Mouse (Mus musculus): ENCODE measurements at regions not wholly inside any gene's neighbourhood (a gene's known extent, or its start where the extent isn't known, plus 50 kb on each side); places are given as distances from the start of the nearest gene placed in this dataset.
A peak's percentile ranks its signal among the peaks of the same experiment; 100 is the strongest.
"Not testable (repeated sequence)": the region's sequence is repeated elsewhere in the genome, so short reads cannot be mapped to it uniquely, and the experiment has no call there.

DNA sequence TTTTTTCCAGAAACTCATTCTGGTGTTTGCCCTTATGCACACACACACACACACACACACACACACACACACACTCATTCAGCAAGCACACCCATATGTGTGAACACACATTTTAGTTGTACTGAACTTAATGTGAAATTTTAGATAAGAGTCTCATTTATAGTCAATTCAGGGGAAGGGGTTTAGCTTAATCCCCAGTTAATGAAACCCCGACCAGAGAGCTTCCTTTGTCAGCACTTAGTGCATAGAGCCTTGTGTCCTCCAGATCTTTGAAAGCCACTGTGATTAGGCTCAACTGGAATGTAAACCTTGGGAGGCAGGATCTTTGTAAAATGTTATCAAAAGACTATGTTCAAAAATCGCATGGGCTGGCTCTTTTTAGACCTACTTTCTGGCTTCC, 53.4 kb downstream of the Rps12 start:
- H3K9me3 ChIP-seq, result no peaks in the 10 kb centered on the region
- H3K27ac ChIP-seq, result peak overlapping the region; percentile 69
- H3K36me3 ChIP-seq (replicated peaks), result no peaks in the 10 kb centered on the region
- 10% methylated on average over 2 of the region's 2 CpGs for WGBS
- peaks cover 20% of the 10 kb centered on the region for H3K4me1 ChIP-seq
- no peak overlapping the region for H3K4me3 ChIP-seq
- H3K27me3 ChIP-seq (ENCODE audit: poor library complexity, severe bottlenecking), result no peaks in the 10 kb centered on the region
- DNase-seq (ENCODE audit: extremely low spot score, low spot score), result no peak

DNA sequence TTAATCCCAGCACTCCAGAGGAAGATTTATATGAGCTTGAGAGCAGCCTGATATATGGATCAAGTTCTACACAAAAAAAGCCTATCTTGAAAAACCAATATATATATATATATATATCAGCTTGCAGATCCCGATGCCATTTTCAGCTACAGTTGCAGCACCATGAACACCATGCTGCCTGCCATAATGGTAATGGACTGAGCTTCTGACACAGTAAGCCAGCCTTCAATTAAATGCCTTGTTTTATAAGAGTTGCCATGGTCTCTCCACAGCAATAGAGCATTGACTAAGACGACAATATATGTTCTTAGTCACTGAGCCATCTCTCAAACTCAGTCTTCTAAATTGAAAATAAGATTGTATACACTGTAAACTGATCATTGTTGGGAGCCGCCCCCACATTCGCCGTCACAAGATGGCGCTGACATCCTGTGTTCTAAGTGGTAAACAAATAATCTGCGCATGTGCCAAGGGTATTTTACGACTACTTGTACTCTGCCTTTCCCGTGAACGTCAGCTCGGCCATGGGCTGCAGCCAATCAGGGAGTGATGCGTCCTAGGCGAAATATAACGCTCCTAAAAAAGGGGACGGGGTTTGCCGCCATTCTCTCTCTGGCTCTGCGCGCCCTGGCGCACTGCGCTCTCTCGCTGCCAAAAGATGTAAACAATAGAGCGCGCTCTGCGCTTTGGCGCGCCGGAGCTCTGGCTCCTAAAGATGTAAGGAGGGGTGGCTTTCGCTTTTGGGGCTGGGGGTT, 60.9 kb downstream of the Rps12 start:
- not testable (repeated sequence) for H3K36me3 ChIP-seq (replicated peaks); H3K4me3 ChIP-seq; H3K9me3 ChIP-seq; DNase-seq (ENCODE audit: extremely low spot score, low spot score); H3K27me3 ChIP-seq (ENCODE audit: poor library complexity, severe bottlenecking); H3K27ac ChIP-seq; H3K4me1 ChIP-seq
- WGBS, result 86% methylated on average over 28 of the region's 28 CpGs

DNA sequence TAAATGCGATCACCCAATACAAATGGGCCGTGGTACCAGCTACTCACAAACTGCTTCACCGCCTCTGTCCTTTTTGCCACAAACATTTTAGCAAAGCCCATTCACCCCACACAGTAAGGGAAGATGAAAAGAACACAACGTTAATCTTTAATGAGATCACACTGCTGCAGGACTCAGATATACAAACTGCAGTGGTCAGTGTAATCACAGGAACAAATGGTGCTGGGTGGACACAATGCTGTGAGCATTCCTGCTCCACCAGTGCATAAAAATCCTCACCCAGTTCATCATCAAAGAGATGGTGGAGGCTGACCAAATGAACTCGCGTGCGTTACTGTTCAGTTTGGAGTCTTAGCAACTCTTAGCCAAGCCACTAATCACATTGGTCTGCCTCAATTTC, 69.0 kb downstream of the Rps12 start:
- Histone ChIP-seq H3K27me3 (ENCODE audit: poor library complexity, severe bottlenecking) (no peaks in the 10 kb centered on the region), H3K4me3 (no peak overlapping the region), H3K36me3 (replicated peaks) (no peaks in the 10 kb centered on the region), H3K4me1 (peaks cover 17% of the 10 kb centered on the region), H3K27ac (peak overlapping the region; percentile 56), H3K9me3 (0 out of 2 replicates have a peak, but pooled peaks cover 2% of the 10 kb centered on the region)
- 46% methylated on average over 7 of the region's 7 CpGs for WGBS
- no peak for DNase-seq (ENCODE audit: extremely low spot score, low spot score)

DNA sequence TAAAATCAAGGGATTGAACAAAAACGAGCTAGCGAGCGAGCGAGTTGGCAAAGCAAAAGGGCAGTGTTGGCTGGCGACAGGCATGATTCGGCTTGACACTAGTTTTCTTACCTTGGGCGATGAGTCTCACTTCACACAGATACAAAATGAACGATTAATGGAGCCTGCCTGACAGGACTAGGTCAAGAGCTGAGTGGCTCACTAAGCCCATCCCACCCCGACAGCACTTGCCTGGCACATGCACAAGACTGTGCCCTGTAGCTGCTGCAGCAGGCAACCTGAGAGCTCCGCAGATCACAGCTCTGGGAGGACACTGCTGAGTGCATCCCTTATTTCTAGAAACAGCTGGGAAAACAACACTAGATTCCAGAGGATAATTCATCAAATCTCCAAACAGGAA, 71.6 kb downstream of the Rps12 start:
- no peak overlapping the region for H3K4me3 ChIP-seq
- peaks cover 29% of the 10 kb centered on the region for H3K4me1 ChIP-seq
- 92% methylated on average over 10 of the region's 10 CpGs for WGBS
- H3K27me3 ChIP-seq (ENCODE audit: poor library complexity, severe bottlenecking), result no peaks in the 10 kb centered on the region
- H3K27ac ChIP-seq, result no peak overlapping the region
- H3K36me3 ChIP-seq (replicated peaks), result no peaks in the 10 kb centered on the region
- H3K9me3 ChIP-seq, result 0 out of 2 replicates have a peak, but pooled peaks cover 2% of the 10 kb centered on the region
- no peak for DNase-seq (ENCODE audit: extremely low spot score, low spot score)

DNA sequence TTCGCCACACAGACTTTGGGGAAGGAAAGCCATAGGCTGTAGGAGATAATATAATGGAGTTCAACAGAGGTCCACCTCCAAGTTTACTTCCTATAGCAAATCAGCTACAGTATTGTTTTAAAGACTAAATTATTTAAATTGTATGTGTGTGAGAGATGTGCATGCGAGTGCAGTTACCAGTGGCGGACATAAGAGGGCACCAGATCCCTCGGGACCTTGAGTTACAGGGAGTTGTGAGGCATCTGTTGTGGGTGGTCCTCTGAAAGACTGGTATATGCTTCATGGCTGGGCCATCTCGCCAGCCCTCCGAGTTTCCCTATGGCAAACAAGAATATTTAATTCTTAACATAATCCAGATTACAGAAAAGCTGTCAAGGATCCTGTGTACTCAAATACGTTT, 72.0 kb downstream of the Rps12 start:
- no peaks in the 10 kb centered on the region for H3K36me3 ChIP-seq (replicated peaks)
- 91% methylated on average over 7 of the region's 7 CpGs for WGBS
- DNase-seq (ENCODE audit: extremely low spot score, low spot score), result no peak
- no peak overlapping the region for H3K4me3 ChIP-seq
- H3K9me3 ChIP-seq, result 0 out of 2 replicates have a peak, but pooled peaks cover 2% of the 10 kb centered on the region
- H3K27me3 ChIP-seq (ENCODE audit: poor library complexity, severe bottlenecking), result no peaks in the 10 kb centered on the region
- H3K4me1 ChIP-seq, result peaks cover 29% of the 10 kb centered on the region
- H3K27ac ChIP-seq, result no peak overlapping the region

DNA sequence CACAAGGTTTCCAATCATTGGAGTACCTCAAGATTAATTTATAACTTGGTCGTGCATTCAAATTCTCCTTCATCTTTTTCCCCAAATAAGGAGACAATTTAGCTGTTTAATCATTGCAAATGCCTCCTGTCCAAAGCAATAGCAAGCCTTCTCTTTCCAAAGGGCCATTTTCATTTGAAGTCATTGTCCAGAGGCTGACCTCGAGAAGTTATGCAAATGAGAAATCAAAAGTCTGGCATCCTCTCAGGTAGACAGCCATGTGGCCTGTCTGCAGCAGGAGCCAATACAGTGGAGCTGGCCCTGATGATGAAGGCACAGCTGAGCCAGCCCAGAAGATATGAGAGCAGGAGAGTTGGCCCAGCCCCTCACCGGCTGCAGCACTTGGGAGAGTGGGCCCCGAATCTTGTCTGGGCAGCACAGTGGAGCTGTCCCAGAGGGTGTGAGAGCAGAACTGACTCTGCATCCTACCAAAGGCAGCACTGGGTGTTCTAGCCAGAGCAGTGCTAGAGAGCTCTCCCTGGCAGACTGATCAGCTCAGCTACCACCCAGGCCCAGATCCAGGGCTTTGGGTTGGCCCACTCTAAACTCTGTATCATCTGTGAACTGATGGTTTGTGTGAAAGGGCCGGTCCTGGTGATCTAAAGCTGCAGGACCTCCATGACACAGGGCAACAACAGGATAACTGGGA, 74.2 kb downstream of the Rps12 start:
- Histone ChIP-seq H3K4me3 (no peak overlapping the region), H3K27me3 (ENCODE audit: poor library complexity, severe bottlenecking) (no peaks in the 10 kb centered on the region), H3K9me3 (0 out of 2 replicates have a peak, but pooled peaks cover 2% of the 10 kb centered on the region), H3K27ac (peak overlapping the region; percentile 74), H3K36me3 (replicated peaks) (no peaks in the 10 kb centered on the region), H3K4me1 (peaks cover 22% of the 10 kb centered on the region)
- 77% methylated on average over 5 of the region's 5 CpGs for WGBS
- DNase-seq (ENCODE audit: extremely low spot score, low spot score), result no peak

DNA sequence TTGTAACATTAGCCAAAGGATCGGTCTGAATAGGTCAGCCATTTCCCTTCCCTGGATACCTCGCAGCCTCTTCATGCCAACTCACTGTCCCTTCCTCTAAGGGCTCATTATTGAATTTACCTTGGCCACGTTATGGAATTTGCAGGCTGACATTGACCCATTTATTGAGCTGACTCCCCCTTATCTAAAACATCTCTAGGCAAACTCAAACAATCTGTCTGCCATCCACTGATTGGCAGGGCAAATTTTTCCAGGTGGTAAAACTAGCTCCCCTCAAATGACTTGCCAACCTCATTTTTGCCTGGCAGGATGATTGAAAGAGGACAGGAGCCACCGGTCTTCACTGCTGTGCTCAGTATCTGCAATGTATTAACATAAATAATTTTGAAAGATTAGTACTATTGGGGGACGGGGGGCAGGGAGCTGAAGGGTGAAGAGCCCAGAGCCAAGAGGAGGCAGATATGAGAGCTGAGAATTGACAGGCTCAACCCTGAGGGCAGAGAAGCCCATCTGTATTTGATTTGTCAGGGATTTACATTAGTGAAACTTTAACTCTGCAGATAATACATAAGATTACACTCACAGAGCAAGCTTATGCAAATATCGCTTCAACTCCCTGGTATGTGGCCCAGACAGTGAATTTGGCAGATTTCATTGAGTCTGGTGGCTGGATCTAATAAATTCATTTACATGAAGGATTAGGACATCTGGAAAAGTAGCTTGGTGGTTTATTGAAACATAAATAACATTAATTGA, 75.5 kb downstream of the Rps12 start:
- H3K27me3 ChIP-seq (ENCODE audit: poor library complexity, severe bottlenecking), result no peaks in the 10 kb centered on the region
- peaks cover 15% of the 10 kb centered on the region for H3K4me1 ChIP-seq
- WGBS, result 68% methylated on average over 6 of the region's 6 CpGs
- 0 out of 2 replicates have a peak, but pooled peaks cover 2% of the 10 kb centered on the region for H3K9me3 ChIP-seq
- H3K36me3 ChIP-seq (replicated peaks), result no peaks in the 10 kb centered on the region
- no peak overlapping the region for H3K27ac ChIP-seq
- no peak for DNase-seq (ENCODE audit: extremely low spot score, low spot score)
- no peak overlapping the region for H3K4me3 ChIP-seq

DNA sequence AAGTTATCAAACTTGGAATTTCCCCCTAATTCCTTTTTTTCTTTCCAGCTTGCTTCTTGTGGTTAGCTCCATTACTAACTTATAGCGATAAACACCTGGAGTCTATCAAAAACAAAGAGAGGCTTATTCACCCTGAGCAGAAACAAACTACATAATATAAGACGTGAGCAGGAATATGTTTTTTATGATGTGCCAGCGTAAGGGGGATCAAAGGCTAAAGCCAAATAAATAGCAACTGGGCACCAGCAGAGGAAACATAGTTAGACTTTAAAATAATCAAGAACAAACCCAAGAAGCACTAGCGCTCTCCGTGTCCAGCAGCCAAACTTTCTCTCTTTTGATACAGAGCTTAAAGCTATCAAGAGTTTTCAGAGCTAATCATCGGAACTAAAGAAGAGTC, 76.1 kb downstream of the Rps12 start:
- no peak for DNase-seq (ENCODE audit: extremely low spot score, low spot score)

DNA sequence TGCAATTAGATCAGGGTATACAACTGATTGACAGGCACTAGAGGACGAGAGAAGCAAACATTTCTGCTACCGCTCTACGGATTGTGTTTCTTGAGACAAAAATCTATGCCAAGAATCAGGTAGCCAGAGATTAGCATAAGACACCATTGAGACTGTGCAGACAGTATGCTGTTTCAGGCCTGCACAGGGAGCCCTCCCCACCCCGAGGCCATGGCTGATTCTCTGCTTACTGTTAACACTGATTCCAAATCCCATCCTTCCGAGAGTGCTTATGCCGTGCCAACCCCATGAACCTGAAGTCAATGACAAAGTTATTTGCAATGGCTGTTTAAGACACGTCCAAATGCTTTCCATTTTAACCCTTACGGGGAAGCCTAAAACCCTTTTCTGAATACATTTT, 78.8 kb downstream of the Rps12 start:
- no peaks in the 10 kb centered on the region for H3K36me3 ChIP-seq (replicated peaks)
- 90% methylated on average over 8 of the region's 8 CpGs for WGBS
- no peak for DNase-seq (ENCODE audit: extremely low spot score, low spot score)
- H3K4me1 ChIP-seq, result peaks cover 14% of the 10 kb centered on the region
- H3K4me3 ChIP-seq, result no peak overlapping the region
- no peaks in the 10 kb centered on the region for H3K9me3 ChIP-seq
- no peaks in the 10 kb centered on the region for H3K27me3 ChIP-seq (ENCODE audit: poor library complexity, severe bottlenecking)
- H3K27ac ChIP-seq, result no peak overlapping the region

More for the DNA sequence above, 76.1 kb downstream of the Rps12 start:
- H3K36me3 ChIP-seq (replicated peaks), result no peaks in the 10 kb centered on the region
- H3K4me1 ChIP-seq, result peaks cover 15% of the 10 kb centered on the region
- 0 out of 2 replicates have a peak, but pooled peaks cover 2% of the 10 kb centered on the region for H3K9me3 ChIP-seq
- no peak overlapping the region; the same call in 1 of the 2 replicates for H3K27ac ChIP-seq
- no peaks in the 10 kb centered on the region for H3K27me3 ChIP-seq (ENCODE audit: poor library complexity, severe bottlenecking)
- 70% methylated on average over 6 of the region's 6 CpGs for WGBS
- no peak overlapping the region for H3K4me3 ChIP-seq

DNA sequence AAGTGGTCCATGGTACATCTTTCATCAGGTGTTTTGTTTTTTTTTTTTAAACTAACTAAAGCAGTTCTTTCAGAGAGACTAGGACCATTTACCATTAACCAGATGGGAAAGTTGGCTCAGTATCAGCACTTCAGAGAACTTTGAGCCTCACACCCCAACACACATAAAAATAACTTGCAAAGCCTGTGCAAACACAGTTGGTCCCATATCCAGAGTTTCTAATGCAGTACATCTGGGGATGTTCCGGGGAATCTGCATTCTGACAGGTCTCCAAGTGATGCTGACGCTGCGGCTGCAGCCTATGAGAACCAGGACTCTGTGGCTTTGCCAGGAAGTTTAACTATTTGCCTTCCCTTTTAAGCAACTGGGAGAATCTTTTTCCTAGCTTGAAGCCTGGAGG, 79.9 kb downstream of the Rps12 start:
- no peak overlapping the region for H3K4me3 ChIP-seq
- no peaks in the 10 kb centered on the region for H3K36me3 ChIP-seq (replicated peaks)
- 78% methylated on average over 3 of the region's 3 CpGs for WGBS

DNA sequence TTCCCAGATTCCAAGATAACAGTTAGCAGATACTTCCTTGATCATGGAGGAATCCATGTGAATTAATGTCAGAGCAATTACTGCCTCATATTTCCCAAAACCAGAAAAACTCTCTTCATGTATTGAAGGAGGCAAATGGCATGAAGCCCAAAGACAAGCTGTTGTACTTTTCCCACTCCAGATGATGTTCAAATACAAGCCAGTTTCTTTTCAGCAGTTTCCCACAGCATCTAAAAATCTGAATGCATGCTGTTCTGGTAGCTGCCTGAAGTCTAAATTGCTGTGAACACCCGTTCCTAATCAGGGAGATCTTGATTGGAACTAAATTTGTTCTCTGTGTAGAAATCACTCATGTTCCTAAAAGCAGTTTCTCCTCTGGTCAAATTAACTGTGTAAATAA, 83.0 kb downstream of the Rps12 start:
- no peak for DNase-seq (ENCODE audit: extremely low spot score, low spot score)
- Histone ChIP-seq H3K4me3 (no peak overlapping the region), H3K36me3 (replicated peaks) (no peaks in the 10 kb centered on the region), H3K9me3 (no peaks in the 10 kb centered on the region), H3K4me1 (no peaks in the 10 kb centered on the region), H3K27ac (no peak overlapping the region), H3K27me3 (ENCODE audit: poor library complexity, severe bottlenecking) (no peaks in the 10 kb centered on the region)
- WGBS, result 80% methylated on average over 1 of the region's 1 CpGs

More for the DNA sequence above, 79.9 kb downstream of the Rps12 start:
- Histone ChIP-seq H3K9me3 (no peaks in the 10 kb centered on the region), H3K27ac (no peak overlapping the region), H3K27me3 (ENCODE audit: poor library complexity, severe bottlenecking) (no peaks in the 10 kb centered on the region), H3K4me1 (0 out of 2 replicates have a peak, but pooled peaks cover 6% of the 10 kb centered on the region)
- no peak for DNase-seq (ENCODE audit: extremely low spot score, low spot score)

DNA sequence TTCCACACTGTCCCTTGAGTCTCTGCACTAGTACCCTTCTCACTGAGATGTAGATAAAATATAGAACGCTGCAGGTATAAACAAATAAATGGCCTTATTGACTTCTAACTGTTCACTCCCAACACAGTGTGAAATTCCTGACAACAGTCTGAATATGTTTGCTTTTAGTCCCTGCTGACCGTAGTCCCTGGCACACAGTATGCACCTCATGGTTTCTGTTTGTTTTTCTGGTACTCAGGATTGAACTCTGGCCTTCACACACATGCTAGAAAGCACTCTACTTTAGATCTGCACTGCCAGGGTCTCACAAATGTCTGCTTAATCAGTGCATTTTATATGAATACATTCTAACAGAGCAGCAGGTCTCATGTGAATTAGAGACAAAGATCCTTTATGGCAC, 95.8 kb downstream of the Rps12 start:
- Histone ChIP-seq H3K27me3 (ENCODE audit: poor library complexity, severe bottlenecking) (no peaks in the 10 kb centered on the region), H3K27ac (no peak overlapping the region), H3K4me3 (no peak overlapping the region), H3K36me3 (replicated peaks) (no peaks in the 10 kb centered on the region), H3K4me1 (no peaks in the 10 kb centered on the region), H3K9me3 (peaks cover 3% of the 10 kb centered on the region; the same call in 1 of the 2 replicates)
- DNase-seq (ENCODE audit: extremely low spot score, low spot score), result no peak
- 88% methylated on average over 2 of the region's 2 CpGs for WGBS

All from forebrain, embryonic 10.5 days (tissue).